Mouse (Mus musculus) ovary, postnatal 10 days (tissue): ENCODE results near the gene Plekha3.

ENCODE experiments used
- DNase-seq: peaks from one replicate; pipeline ENCODE4 v3.0.0; 2022; ENCODE audit warnings: low spot score

Plekha3 gene

DNA sequence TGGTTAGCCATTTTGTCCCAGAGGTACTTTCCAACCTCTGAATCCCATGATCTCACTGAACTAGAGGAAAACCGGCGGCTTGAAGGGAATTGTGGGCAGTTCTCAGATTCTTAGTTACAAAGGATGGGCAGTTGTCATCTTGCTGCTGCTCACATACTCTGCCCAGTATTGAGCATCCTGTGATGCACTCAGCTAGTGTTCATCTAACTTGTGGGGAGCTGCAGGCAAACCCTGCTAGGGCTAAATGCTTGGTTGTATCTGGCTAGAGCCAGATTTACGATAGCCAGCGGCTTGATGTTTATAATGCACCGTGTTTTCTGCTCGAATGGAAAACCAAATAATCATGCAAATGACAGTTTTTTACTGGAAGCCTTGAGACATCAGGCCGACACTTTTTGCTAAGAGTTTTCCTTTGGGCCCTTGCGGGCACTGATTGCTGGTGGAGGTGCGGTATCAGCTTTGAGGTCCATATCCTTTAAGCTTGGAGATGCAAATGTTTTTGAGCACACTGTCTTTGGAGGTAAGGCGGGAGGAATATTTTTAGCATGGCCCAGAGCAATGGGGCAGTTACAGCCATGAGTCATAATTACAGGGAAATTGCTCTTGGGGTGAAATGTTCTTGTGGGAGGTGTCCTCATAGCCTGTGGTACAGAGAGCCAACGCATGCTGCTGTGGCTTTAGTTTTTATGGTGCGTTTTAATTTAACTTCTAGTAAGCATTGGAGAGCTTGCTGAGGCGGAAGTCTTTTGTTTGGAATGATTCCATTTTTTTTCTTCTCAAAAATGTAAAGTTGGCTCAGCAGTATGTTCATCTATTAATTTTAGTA, 1.5 kb downstream of the Plekha3 start:
- DNase-seq = no peak

DNA sequence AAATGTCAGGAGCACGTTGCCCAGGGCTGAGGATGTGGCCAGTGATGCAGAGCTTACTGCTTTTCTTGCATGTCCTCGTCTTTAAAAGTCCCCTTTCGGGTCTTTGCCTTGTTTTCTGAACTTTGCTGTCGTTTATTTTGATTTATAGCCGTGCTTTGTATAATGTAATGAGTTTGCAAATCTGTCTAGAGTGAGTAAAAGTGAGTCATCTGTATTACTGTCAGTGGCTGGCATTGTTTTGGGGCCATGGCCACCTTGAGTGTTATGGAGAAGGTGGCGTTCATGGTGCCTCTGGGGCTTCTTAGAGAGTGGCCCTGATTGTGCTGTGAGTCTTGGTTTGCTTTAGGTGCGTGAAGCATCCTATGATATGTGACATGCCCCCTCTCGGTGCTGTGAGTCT, 7.2 kb downstream of the Plekha3 start:
- no peak for DNase-seq

DNA sequence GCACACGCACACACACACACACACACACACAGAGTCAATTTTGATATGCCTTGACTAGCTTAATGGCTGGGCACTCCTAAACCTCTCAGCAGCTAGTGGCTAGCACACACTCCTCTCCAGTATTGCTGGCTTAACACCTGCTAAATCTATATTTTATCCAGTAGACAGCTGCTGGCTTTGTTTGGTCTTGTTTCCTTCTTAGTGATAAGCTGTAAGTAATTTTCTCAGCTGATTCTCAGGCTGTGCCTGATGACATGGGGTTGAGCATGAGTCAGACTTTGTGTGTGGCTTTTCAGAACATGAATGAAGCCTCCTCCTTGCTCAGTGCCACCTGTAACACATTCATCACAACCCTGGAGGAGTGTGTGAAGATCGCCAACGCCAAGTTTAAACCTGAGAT, 11.9 kb downstream of the Plekha3 start:
- DNase-seq = no peak

GRCm38 (mm10) chr2:76687608-76688007, 12.5 kb downstream of the Plekha3 start:
- DNase-seq = no peak

GRCm38 (mm10) chr2:76688162-76688561, 13.1 kb downstream of the Plekha3 start:
- DNase-seq = no peak

DNA sequence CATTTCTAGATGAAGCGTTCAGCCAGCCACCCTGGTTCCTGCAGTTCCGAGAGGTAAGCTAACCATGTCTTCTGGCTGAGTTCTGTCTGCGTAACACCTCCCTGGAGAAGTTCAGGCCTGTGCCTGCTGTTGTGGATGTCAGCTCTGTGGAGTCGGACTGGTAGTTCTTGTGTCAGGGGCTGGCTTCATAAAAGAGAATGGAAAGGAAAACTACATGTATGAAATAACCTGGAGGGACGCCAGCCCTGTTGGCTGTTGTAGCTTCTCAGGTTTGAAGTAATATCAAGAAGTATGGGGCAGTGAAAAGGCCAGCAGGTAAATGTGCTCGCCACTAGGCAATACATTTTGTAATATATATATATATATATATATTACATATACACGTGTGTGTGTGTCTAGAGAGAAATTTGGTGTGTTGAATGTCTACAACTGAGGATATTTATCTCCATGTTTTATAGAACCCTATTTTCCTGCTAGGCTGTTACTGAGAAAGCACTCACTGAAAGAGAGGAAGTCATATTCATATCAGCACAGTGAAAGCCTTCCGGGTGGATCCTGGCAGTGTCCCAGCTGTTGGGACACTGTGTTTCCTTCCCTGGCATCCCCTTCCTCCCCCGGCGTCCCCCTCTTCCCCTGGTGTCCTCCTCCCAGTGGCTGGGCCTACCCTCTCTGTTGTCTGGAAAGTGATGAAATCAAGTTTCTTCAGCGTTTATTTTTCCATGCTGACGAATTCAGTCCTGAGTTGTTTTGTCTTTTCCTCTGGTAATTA, 15.5 kb downstream of the Plekha3 start:
- DNase-seq = no peak

DNA sequence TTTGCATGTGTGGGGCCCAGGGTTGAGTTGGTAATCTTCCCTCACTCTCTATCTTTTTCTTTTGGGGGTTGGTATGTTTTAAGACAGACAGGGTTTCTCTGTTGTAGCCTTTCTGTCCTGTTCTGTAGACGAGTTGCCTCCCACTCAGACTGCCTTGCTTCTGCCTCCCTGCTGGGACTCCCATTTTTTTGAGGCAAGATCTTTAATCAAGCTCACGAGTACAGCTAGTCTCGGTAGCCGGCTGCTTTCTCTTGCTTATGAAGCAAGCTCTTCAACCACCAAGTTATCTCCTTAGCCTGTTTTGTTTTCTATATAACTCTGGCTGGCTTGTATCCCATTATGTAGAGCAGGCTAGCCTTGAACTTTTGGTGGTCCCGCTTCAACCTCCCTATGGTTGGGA, 18.7 kb downstream of the Plekha3 start:
- DNase-seq = no peak

- no peak for DNase-seq
These were observed 20.2 kb downstream of the Plekha3 start for GRCm38 (mm10) chr2:76695290-76695689.

DNA sequence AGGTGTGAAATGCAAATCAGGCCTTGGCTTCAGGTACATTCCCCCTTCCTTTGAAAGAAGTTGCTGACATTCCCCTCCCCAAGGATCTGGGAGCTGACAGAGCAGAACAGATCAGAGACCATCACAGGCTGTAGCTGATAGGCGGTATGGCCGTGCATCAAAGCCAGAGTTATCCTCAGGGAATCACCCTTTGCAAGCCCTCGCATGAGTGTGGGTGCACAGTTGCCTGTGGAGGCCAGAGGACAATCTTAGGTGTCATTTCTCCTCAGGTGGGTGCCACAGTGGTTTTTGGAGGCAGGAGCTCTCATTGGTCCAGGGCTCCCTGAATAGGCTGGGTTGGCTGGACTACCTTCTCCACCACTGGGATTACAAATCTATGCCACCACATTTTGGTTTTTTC, 27.1 kb downstream of the Plekha3 start:
- no peak for DNase-seq

- DNase-seq = no peak
These were observed 27.7 kb downstream of the Plekha3 start for GRCm38 (mm10) chr2:76702751-76703150.

- DNase-seq = no peak
These were observed 30.6 kb downstream of the Plekha3 start for GRCm38 (mm10) chr2:76705655-76706054.

DNA sequence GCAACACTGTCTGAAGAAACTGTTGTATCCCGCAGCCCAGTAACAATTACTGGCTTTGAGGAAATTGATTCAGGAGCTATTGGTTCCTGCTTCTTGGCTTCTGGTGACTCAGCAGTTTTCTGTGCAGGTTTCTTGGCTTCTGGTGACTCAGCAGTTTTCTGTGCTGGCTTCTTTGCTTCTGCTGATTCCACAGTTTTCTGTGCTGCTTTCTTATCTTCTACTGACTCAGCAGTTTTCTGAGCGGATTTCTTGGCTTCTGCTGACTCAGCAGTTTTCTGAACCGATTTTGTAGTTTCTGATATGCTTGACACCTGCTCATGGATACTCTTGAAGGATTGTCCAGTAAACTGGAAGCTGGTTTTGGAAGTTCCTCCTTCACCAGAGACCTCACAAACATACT, 33.4 kb downstream of the Plekha3 start:
- DNase-seq = no peak

DNA sequence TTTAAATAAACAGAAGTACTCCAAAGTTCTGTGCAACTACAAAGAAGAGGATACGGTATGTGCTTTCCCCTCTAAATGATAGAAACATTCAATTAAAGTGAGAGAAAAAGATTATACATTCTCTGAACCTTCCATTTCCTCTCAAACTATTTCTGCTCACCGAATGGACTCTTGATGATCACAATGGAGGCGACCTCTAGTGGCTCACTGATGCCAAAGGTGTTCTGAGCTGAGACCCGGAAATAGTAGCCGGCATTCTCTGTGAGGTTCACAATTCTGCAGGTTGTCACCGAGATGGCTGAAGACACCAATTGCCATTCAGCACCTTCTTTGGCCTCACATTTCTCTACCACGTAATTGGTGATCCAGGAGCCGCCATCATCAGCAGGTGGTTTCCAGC, 39.9 kb downstream of the Plekha3 start:
- no peak for DNase-seq

DNA sequence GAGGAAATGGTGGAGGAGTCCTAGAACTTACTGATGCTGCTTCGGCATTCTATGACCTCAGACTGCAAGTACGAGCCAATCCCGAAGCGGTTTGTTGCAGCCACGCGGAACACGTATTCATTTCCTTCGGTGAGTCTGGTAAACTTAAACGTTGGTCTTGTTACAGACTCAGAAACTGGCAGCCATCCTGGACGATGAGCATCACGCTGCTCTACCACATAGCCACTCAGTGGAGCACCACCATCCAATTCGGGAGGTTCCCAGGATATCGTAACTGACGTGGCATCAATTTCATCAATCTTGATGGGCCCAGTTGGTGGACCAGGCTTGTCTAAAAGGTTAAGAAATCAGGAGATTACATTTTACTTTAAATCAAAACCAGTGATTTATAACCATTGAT, 44.6 kb downstream of the Plekha3 start:
- DNase-seq = no peak
